Mouse (Mus musculus) myocyte (in vitro differentiated cells): ENCODE data around the gene Isoc2b.

ENCODE experiments used
- CEBPB ChIP-seq: IDR thresholded peaks from 2 replicates; pipeline ENCODE4 v1.6.1; 2011; ENCODE audit warnings: mild to moderate bottlenecking, moderate library complexity; ENCODE audit not compliant: poor library complexity, insufficient read depth, severe bottlenecking
- MAX ChIP-seq: IDR thresholded peaks from one replicate; pipeline ENCODE4 v1.6.1; 2011; ENCODE audit warnings: low read depth, mild to moderate bottlenecking, control low read depth
- POLR2A ChIP-seq: IDR thresholded peaks from one replicate; pipeline ENCODE4 v1.6.1; 2011; ENCODE audit warnings: low read depth, mild to moderate bottlenecking, control low read depth, moderate library complexity; ENCODE audit not compliant: insufficient read length
- SRF ChIP-seq: IDR thresholded peaks from one replicate; pipeline ENCODE4 v1.6.1; 2011; ENCODE audit warnings: low read depth; ENCODE audit not compliant: control insufficient read depth, insufficient read length
- TCF12 ChIP-seq: IDR thresholded peaks from one replicate; pipeline ENCODE4 v1.6.1; 2011; ENCODE audit warnings: mild to moderate bottlenecking, control low read depth; ENCODE audit not compliant: poor library complexity, insufficient read depth, severe bottlenecking

DNA sequence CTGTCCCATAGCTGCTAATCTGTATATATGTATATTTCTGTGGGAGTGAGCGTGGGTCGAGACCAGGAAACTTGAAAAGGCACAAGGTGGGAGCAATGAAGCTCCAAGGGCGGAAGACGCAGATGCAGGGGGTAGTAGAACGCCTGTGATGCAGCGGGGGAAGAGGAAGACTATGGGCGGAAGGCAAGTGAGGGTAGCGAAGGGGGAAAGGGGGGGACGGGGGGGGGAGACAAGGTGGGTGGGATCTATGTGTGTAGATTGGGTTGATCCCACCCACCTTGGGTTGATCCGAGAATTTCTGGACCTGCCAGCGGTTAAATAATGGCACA, 30.4 kb upstream of the Isoc2b start:
- no peak for TF ChIP-seq TCF12
- no peak for TF ChIP-seq POLR2A
- TF ChIP-seq MAX, result no peak
- no peak for TF ChIP-seq CEBPB
- TF ChIP-seq SRF, result no peak
